Mouse (Mus musculus): ENCODE measurements around the gene Tmem19. TPM values are rescaled to one million over a fixed set of nuclear protein-coding genes. Genes with fewer than 3 reads are reported as not detected.

Gene Tmem19
- polyA plus RNA-seq, 1 experiment from 2014 or later, result 35.3 TPM

DNA sequence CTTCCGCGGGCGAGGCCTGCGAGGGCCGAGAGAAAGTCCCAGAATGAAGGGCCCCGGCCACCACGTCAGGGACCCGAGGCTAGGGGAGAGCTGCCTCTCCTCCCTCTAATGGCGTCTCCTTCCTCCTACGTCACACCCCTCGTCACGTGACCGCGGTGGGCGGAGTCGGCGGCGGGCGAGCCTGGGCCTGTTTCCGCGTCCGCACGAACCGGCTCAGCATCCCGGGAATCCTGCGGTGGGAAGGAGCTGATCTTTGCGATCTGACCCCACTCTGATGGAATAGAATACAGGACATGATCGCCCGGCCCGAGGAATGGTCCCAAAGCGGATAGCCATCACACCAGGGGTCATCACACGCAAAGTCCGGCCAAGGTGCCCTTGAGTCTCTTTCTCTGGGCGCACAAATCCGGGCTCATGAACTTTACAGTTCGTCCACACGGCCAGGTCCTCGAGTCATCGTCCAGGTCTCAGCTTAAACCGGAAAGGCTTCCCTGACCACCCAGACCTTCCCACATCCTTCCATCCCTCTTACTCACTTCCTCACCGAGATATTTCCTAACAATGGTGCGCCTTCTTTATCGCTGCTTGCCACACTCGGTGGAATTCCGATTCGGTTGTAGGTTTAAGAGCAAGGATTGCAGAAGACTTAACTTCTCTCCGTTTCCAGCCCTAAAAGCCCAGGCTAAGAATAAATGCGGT lies 46.7 kb downstream of the Tmem19 start, which contains the start of gene Rab21:
Gene Rab21, minus strand, starts transcription at position 122 of the 699 bp plus-strand sequence.
- H3K36me3 ChIP-seq (replicated peaks), result no peaks in the 10 kb centered on the region
- peaks cover 24% of the 10 kb centered on the region for H3K4me1 ChIP-seq
- peak within 1 kb of the TSS; percentile 83 for H3K9ac ChIP-seq
- H3K4me2 ChIP-seq, result peak within 1 kb of the TSS; percentile 82
- H3K9me3 ChIP-seq, result no peaks in the 10 kb centered on the region
- H3K4me3 ChIP-seq (replicated peaks), result peak within 1 kb of the TSS; percentile 88
- peak within 1 kb of the TSS; percentile 94 for H3K27ac ChIP-seq
- peak; percentile 95 for ATAC-seq (ENCODE audit: low FRiP score)
- whole genome bisulfite sequencing, result under 1% methylated on average over 47 of the region's 48 CpGs
- H3K27me3 ChIP-seq, result no peaks in the 10 kb centered on the region

DNA sequence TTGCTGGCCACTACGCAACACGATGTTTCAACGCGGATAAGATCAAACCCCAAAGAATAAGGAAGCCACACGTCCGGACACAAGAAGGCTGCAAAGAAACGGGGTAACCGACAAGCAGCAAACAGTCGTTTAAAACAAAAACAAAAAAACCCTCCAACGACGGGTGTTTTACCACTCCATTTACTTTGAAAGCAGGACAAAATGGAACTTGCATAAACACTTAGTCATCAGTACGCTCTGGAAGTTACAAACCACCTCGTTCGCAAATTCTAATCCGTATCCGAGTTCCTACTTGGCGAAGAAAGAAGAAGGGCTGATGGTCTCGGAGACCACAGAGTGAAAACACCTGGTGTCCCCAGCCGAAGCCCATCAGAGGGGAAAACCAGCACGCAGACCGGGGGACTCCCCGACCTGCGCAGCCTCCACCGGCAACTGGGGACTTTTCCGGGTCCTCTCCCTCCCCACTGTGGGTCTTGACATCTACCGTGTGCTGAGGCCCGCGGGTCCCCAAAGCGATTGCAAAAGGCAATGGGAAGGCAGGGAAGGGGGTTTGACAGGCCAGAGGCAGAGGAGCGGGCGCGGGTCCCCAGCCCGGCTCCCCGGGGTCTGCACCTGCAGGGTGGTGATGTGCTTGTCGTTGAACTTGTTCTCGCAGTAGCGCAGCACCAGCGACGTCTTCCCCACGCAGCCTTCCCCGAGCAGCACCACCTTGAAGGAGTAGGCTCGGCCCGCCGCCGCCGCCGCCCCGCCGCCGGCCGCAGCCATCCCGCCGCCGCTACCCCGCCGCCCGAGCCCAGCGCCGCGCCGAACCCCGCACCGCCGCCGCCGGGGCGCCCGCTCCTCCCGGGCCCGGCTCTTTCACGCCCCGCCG lies 47.5 kb downstream of the Tmem19 start:
- Histone ChIP-seq H3K9me3 (no peaks in the 10 kb centered on the region), H3K27ac (peak overlapping the region; percentile 94), H3K4me3 (replicated peaks) (peak overlapping the region; percentile 88), H3K9ac (peak overlapping the region; percentile 83), H3K4me2 (peak overlapping the region; percentile 82), H3K4me1 (peaks cover 24% of the 10 kb centered on the region), H3K27me3 (no peaks in the 10 kb centered on the region), H3K36me3 (replicated peaks) (no peaks in the 10 kb centered on the region)
- 2% methylated on average over 57 of the region's 73 CpGs for WGBS
- ATAC-seq (ENCODE audit: low FRiP score), result peak; percentile 74

DNA sequence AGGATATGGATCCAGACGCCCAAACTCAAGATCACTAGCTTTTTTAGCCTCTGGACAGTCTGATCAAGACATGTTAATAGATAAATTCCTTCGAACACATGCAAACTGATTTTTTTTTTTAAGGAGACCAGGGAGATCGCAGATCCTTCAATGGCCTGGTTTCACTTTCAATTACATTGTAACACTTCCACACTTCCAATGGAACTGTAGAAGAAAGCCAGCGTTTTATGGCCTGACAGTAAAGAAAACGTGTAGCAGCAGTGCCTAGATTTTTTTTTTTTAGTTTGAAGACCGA lies 48.1 kb downstream of the Tmem19 start:
- no peaks in the 10 kb centered on the region for H3K27me3 ChIP-seq
- H3K4me1 ChIP-seq, result peaks cover 24% of the 10 kb centered on the region
- no peak overlapping the region for H3K27ac ChIP-seq
- H3K9ac ChIP-seq, result peak overlapping the region; percentile 83
- H3K9me3 ChIP-seq, result no peaks in the 10 kb centered on the region
- WGBS, result 33% methylated on average over 6 of the region's 6 CpGs
- peak overlapping the region; percentile 88 for H3K4me3 ChIP-seq (replicated peaks)
- peak overlapping the region; percentile 82 for H3K4me2 ChIP-seq
- no peak for ATAC-seq (ENCODE audit: low FRiP score)
- no peaks in the 10 kb centered on the region for H3K36me3 ChIP-seq (replicated peaks)

DNA sequence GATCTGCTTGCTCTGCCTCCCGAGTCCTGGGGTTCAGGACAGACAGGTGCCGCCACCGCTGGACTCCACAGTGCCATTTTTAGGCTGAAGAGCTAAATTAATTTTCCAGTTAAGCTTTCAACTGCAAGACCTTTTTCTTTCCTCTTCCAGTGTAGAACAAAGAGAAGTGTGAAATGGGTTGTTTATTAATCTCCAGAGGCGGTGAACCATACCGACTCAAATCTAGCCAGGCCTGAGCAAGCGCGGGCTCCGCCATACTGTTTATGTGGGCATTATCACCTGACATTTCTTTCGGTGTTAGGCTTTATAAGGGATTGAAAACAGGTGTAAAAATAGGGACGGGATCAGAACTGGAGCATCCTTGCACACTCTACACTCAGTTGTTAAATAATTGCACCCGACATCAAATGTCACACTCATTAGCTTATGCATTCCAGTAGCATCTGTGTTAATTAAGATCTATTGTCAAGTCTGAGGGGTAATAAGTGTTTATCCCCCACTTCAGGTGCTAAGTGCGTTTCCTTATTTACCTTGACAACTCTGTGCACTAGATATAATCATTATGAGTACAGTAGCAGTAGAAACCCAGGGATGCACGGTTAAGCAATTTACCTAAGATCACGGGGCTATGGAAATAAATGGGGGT lies 48.5 kb downstream of the Tmem19 start:
- Histone ChIP-seq H3K27ac (no peak overlapping the region), H3K27me3 (no peaks in the 10 kb centered on the region), H3K4me1 (peaks cover 24% of the 10 kb centered on the region), H3K9me3 (no peaks in the 10 kb centered on the region), H3K36me3 (replicated peaks) (no peaks in the 10 kb centered on the region), H3K4me2 (peak overlapping the region; percentile 82), H3K9ac (peak overlapping the region; percentile 83), H3K4me3 (replicated peaks) (peak overlapping the region; percentile 88)
- WGBS, result 67% methylated on average over 14 of the region's 14 CpGs
- ATAC-seq (ENCODE audit: low FRiP score), result no peak

DNA sequence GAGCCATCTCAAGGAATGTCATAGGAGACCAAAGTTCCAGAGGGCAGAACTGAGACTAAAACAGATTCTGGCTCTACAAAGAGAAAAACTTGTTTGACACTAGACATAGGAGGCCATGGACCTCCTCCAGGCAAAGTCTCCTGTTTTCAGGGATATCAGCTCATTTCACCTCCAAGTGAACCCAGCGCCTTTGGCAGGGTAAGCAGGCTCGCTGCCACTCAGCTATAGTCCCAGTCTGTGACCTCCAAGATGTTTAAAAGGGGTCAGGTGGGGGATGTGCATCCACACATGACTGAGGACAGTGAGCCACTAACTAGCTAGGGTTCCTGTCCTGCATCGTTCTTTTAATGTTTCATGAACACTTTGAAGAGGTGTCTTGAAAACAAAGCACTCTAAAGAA lies 49.6 kb downstream of the Tmem19 start:
- H3K4me2 ChIP-seq, result no peak overlapping the region

DNA sequence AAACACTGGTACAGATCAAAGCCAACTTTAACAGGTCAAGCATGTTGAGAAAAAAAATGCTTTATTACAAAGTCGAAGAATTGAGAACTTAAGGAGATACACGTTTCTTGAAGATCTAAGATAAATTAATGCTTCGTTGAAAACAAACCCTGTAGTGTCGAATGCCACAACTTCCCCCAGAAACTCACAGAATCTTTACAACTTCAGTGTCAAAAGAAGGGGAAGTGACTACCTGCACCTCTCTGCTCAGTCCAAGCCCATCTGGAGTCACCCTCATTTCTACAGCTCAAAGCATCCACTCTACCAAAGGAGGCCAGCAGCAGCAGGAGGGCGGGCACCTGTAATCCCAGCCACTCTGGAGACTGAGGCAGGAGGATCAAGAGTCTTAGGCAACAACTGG lies 50.1 kb downstream of the Tmem19 start:
- Histone ChIP-seq H3K4me1 (peaks cover 24% of the 10 kb centered on the region), H3K36me3 (replicated peaks) (no peaks in the 10 kb centered on the region), H3K4me2 (no peak overlapping the region), H3K4me3 (replicated peaks) (no peak overlapping the region), H3K9ac (no peak overlapping the region), H3K27ac (no peak overlapping the region), H3K27me3 (no peaks in the 10 kb centered on the region), H3K9me3 (no peaks in the 10 kb centered on the region)
- WGBS, result 88% methylated on average over 5 of the region's 5 CpGs
- ATAC-seq (ENCODE audit: low FRiP score), result no peak

More for the DNA sequence above, 49.6 kb downstream of the Tmem19 start:
- Histone ChIP-seq H3K27me3 (no peaks in the 10 kb centered on the region), H3K4me1 (peaks cover 24% of the 10 kb centered on the region), H3K9ac (no peak overlapping the region), H3K9me3 (no peaks in the 10 kb centered on the region), H3K4me3 (replicated peaks) (no peak overlapping the region), H3K36me3 (replicated peaks) (no peaks in the 10 kb centered on the region), H3K27ac (no peak overlapping the region)
- 57% methylated on average over 3 of the region's 3 CpGs for WGBS
- ATAC-seq (ENCODE audit: low FRiP score), result no peak

DNA sequence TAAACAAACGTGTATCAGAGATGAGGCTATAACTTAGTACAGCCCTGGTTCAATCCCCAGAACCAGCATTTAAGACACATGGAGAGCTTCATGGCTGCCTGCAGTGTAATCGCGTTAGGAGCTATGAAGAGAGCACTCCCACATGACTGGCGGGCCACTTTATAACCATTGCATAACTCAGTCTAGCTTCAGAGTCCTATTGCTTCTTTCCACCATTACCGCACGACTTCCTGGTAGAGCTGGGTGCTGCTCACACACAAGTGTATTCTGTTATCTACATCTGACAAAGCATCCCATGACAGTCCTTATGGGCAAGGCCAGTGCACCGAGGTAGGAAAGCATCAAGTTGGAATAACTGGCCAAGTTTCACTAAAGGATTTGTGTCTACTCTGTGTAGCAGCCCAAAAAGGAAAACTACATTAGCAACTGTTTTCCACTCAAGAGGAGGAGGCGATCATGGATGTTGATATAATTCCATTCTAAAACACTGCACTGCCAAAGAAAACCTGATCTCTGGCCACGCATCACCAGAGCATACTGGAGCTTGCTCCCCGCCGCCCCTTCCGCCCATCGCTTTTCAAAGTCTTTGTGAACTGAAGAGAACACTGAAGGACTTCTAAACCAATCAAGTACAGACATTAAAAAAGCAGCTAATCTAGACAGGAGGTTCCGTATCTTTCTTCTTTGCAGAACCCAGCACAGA lies 50.9 kb downstream of the Tmem19 start:
- no peaks in the 10 kb centered on the region for H3K9me3 ChIP-seq
- no peaks in the 10 kb centered on the region for H3K27me3 ChIP-seq
- no peaks in the 10 kb centered on the region for H3K36me3 ChIP-seq (replicated peaks)
- peaks cover 24% of the 10 kb centered on the region for H3K4me1 ChIP-seq
- no peak overlapping the region for H3K4me2 ChIP-seq
- H3K27ac ChIP-seq, result no peak overlapping the region
- no peak overlapping the region for H3K9ac ChIP-seq
- WGBS, result 87% methylated on average over 14 of the region's 14 CpGs
- H3K4me3 ChIP-seq (replicated peaks), result no peak overlapping the region
- no peak for ATAC-seq (ENCODE audit: low FRiP score)

DNA sequence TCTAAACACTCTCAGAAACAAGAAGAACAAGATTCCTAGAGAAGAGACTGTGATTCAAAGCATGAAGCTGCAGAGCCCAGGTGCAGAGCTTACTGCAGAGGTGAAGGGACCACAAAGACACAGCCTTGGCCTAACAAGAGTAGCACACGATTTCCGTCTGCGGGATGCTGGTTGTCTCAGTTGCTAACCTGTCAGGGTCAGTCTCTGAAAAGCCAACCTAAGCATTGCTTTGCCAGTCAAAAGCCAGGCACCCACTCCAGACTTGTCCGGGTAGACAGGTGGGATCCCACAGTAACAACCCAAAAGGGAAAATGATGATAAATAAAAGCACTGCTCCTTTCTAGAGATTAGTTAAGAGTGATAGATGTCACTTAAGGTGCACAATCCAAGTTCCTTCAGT lies 53.1 kb downstream of the Tmem19 start:
- 96% methylated on average over 4 of the region's 4 CpGs for WGBS
- H3K9ac ChIP-seq, result no peak overlapping the region
- no peak overlapping the region for H3K4me2 ChIP-seq
- no peak overlapping the region for H3K27ac ChIP-seq
- ATAC-seq (ENCODE audit: low FRiP score), result no peak
- H3K36me3 ChIP-seq (replicated peaks), result no peaks in the 10 kb centered on the region
- no peak overlapping the region for H3K4me3 ChIP-seq (replicated peaks)
- H3K9me3 ChIP-seq, result no peaks in the 10 kb centered on the region
- H3K27me3 ChIP-seq, result no peaks in the 10 kb centered on the region
- peaks cover 24% of the 10 kb centered on the region for H3K4me1 ChIP-seq

DNA sequence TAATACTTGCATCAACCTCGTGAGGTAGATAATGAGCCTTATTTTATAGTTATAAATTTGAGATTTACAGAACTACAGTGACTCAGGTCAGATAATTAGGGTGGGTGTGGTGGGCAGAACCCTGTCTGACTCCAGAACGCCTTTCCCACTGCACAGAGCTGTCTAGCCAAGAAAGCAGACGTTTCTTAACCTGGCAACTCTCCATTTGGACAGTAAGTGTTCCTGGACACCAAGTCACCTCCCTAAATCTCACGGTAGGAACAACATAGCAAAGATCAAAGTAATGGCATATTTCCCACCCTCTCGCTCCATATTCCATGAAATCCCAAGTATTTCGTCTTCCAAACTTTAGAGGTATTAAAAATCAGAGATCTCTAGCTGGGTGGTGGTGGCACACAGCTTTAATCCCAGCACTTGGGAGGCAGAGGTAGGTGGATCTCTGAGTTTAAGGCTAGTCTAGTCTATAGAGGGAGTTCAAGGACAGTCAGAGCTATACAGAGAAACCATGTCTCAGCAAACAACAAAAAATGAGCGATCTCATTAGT lies 54.9 kb downstream of the Tmem19 start:
- no peak for ATAC-seq (ENCODE audit: low FRiP score)
- no peak overlapping the region for H3K27ac ChIP-seq

DNA sequence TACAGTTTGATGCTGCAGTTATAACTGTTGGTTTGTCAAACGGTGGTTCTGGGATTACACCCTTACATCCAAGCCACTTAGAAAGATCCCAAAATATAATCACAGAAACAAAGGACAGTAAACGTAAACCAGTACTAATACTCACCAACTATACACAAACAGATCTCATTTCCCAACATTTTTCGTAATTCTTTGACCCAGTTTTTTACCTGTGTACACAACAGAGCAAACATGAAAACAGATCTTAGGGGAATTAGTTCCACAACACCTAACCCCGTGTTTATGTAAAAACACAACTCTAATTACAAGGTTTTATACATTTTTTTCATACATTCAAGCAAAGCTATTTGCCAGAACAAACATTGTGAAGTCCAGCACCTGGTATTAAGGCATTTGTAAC lies 63.6 kb downstream of the Tmem19 start:
- Histone ChIP-seq H3K4me2 (no peak overlapping the region), H3K27me3 (no peaks in the 10 kb centered on the region), H3K4me1 (no peaks in the 10 kb centered on the region), H3K9me3 (no peaks in the 10 kb centered on the region), H3K4me3 (replicated peaks) (no peak overlapping the region), H3K36me3 (replicated peaks) (peaks cover 32% of the 10 kb centered on the region), H3K9ac (no peak overlapping the region), H3K27ac (no peak overlapping the region)
- 94% methylated on average over 4 of the region's 4 CpGs for WGBS
- ATAC-seq (ENCODE audit: low FRiP score), result no peak

More for the DNA sequence above, 54.9 kb downstream of the Tmem19 start:
- Histone ChIP-seq H3K9me3 (no peaks in the 10 kb centered on the region), H3K27me3 (no peaks in the 10 kb centered on the region), H3K4me1 (peaks cover 6% of the 10 kb centered on the region), H3K4me2 (no peak overlapping the region), H3K4me3 (replicated peaks) (no peak overlapping the region), H3K36me3 (replicated peaks) (peaks cover 4% of the 10 kb centered on the region; the same call in 1 of the 2 replicates), H3K9ac (no peak overlapping the region)
- 94% methylated on average over 7 of the region's 7 CpGs for WGBS

DNA sequence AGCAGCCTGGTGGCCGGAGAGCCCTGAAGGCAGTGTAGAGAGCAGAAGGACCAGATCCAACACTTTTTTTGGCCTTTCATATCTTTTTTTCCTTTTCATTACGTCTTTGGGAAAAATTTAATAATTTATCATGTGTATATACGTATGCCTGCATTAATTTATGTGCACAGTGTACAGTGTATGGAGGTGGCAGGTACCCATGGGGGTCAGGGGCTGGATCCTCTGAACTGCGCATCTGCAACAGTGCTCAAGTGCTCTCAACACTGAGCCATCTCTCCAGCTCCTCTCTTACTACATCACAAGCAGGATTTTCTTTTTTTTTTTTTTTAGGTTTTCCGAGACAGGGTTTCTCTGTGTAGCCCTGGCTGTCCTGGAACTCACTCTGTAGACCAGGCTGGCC lies 64.7 kb downstream of the Tmem19 start:
- Histone ChIP-seq H3K27ac (no peak overlapping the region), H3K4me1 (no peaks in the 10 kb centered on the region), H3K9me3 (no peaks in the 10 kb centered on the region), H3K9ac (no peak overlapping the region), H3K36me3 (replicated peaks) (peaks cover 42% of the 10 kb centered on the region), H3K27me3 (no peaks in the 10 kb centered on the region), H3K4me3 (replicated peaks) (no peak overlapping the region), H3K4me2 (no peak overlapping the region)
- 93% methylated on average over 5 of the region's 5 CpGs for WGBS
- no peak for ATAC-seq (ENCODE audit: low FRiP score)
